Mouse (Mus musculus): ENCODE results near the gene Mgat2. TPM values are rescaled to one million over a fixed set of nuclear protein-coding genes. Genes with fewer than 3 reads are reported as not detected.
"Not testable (repeated sequence)": the region's sequence is repeated elsewhere in the genome, so short reads cannot be mapped to it uniquely, and the experiment has no call there.

The Mgat2 gene
- polyA plus RNA-seq (2016; fragmentation: Nextera tagmentation; extraction: Ambion mirVana): 29.6 and 30.4 TPM in 2 replicates

- peak within 1 kb of the TSS; percentile 88 for H3K4me3 ChIP-seq
- H3K9me3 ChIP-seq: no peaks in the 10 kb centered on the region
- H3K27ac ChIP-seq (replicated peaks): peak within 1 kb of the TSS; percentile 93
- peak; percentile 98 for DNase-seq (ENCODE audit: low spot score)
- WGBS: under 1% methylated on average over 84 of the region's 84 CpGs
- H3K36me3 ChIP-seq (replicated peaks): peaks cover 46% of the 10 kb centered on the region
- no peaks in the 10 kb centered on the region for H3K27me3 ChIP-seq (replicated peaks; ENCODE audit: low read depth, poor library complexity, severe bottlenecking)
- peaks cover 29% of the 10 kb centered on the region for H3K4me1 ChIP-seq
Measured at GRCm38 (mm10) chr12:69183583-69184308, at the start of gene Mgat2, which contains the start of gene Rpl36al. Gene Mgat2, plus strand, starts transcription at chr12:69184157. Gene Rpl36al, minus strand, starts transcription at chr12:69184083.

GRCm38 (mm10) chr12:69139201-69139600, 44.8 kb upstream of the Mgat2 start:
- H3K36me3 ChIP-seq (replicated peaks): no peaks in the 10 kb centered on the region
- DNase-seq (ENCODE audit: low spot score): no peak
- H3K4me3 ChIP-seq: no peak overlapping the region
- 87% methylated on average over 3 of the region's 3 CpGs for WGBS
- H3K27ac ChIP-seq (replicated peaks): no peak overlapping the region
- H3K27me3 ChIP-seq (replicated peaks; ENCODE audit: low read depth, poor library complexity, severe bottlenecking): no peaks in the 10 kb centered on the region
- no peaks in the 10 kb centered on the region for H3K4me1 ChIP-seq
- no peaks in the 10 kb centered on the region for H3K9me3 ChIP-seq

- Histone ChIP-seq H3K36me3 (replicated peaks) (no peaks in the 10 kb centered on the region), H3K4me3 (no peak overlapping the region), H3K4me1 (no peaks in the 10 kb centered on the region), H3K27ac (replicated peaks) (no peak overlapping the region), H3K27me3 (replicated peaks; ENCODE audit: low read depth, poor library complexity, severe bottlenecking) (no peaks in the 10 kb centered on the region), H3K9me3 (no peaks in the 10 kb centered on the region)
- 84% methylated on average over 7 of the region's 7 CpGs for WGBS
- no peak for DNase-seq (ENCODE audit: low spot score)
Measured at GRCm38 (mm10) chr12:69139841-69140240, 44.1 kb upstream of the Mgat2 start.

- Histone ChIP-seq H3K9me3 (no peaks in the 10 kb centered on the region), H3K27me3 (replicated peaks; ENCODE audit: low read depth, poor library complexity, severe bottlenecking) (no peaks in the 10 kb centered on the region), H3K36me3 (replicated peaks) (no peaks in the 10 kb centered on the region), H3K27ac (replicated peaks) (no peak overlapping the region), H3K4me1 (no peaks in the 10 kb centered on the region), H3K4me3 (no peak overlapping the region)
- 75% methylated on average over 6 of the region's 6 CpGs for WGBS
- no peak for DNase-seq (ENCODE audit: low spot score)
Measured at GRCm38 (mm10) chr12:69143460-69143859, 40.5 kb upstream of the Mgat2 start.

- H3K4me1 ChIP-seq: no peaks in the 10 kb centered on the region
- no peaks in the 10 kb centered on the region for H3K27me3 ChIP-seq (replicated peaks; ENCODE audit: low read depth, poor library complexity, severe bottlenecking)
- H3K27ac ChIP-seq (replicated peaks): no peak overlapping the region
- H3K4me3 ChIP-seq: no peak overlapping the region
- no peaks in the 10 kb centered on the region for H3K9me3 ChIP-seq
- 90% methylated on average over 5 of the region's 5 CpGs for WGBS
- DNase-seq (ENCODE audit: low spot score): no peak
- no peaks in the 10 kb centered on the region for H3K36me3 ChIP-seq (replicated peaks)
Measured at GRCm38 (mm10) chr12:69147166-69147735, 36.7 kb upstream of the Mgat2 start.

- H3K27ac ChIP-seq (replicated peaks): no peak overlapping the region
- H3K4me1 ChIP-seq: no peaks in the 10 kb centered on the region
- H3K9me3 ChIP-seq: no peaks in the 10 kb centered on the region
- H3K27me3 ChIP-seq (replicated peaks; ENCODE audit: low read depth, poor library complexity, severe bottlenecking): no peaks in the 10 kb centered on the region
- WGBS: 89% methylated on average over 13 of the region's 13 CpGs
- no peak for DNase-seq (ENCODE audit: low spot score)
- H3K36me3 ChIP-seq (replicated peaks): peaks cover under 1% of the 10 kb centered on the region
- no peak overlapping the region for H3K4me3 ChIP-seq
Measured at GRCm38 (mm10) chr12:69150049-69150448, 33.9 kb upstream of the Mgat2 start.

GRCm38 (mm10) chr12:69155923-69156322, 28.0 kb upstream of the Mgat2 start:
- DNase-seq (ENCODE audit: low spot score): no peak
- 84% methylated on average over 2 of the region's 2 CpGs for WGBS
- H3K4me1 ChIP-seq: 0 out of 2 replicates have a peak, but pooled peaks cover 5% of the 10 kb centered on the region
- no peaks in the 10 kb centered on the region for H3K27me3 ChIP-seq (replicated peaks; ENCODE audit: low read depth, poor library complexity, severe bottlenecking)
- H3K4me3 ChIP-seq: no peak overlapping the region
- peaks cover 30% of the 10 kb centered on the region for H3K36me3 ChIP-seq (replicated peaks)
- H3K27ac ChIP-seq (replicated peaks): no peak overlapping the region
- H3K9me3 ChIP-seq: no peaks in the 10 kb centered on the region

GRCm38 (mm10) chr12:69156436-69156835, 27.5 kb upstream of the Mgat2 start:
- Histone ChIP-seq H3K36me3 (replicated peaks) (peaks cover 30% of the 10 kb centered on the region), H3K4me3 (no peak overlapping the region), H3K27me3 (replicated peaks; ENCODE audit: low read depth, poor library complexity, severe bottlenecking) (no peaks in the 10 kb centered on the region), H3K27ac (replicated peaks) (no peak overlapping the region), H3K4me1 (0 out of 2 replicates have a peak, but pooled peaks cover 5% of the 10 kb centered on the region), H3K9me3 (no peaks in the 10 kb centered on the region)
- no peak for DNase-seq (ENCODE audit: low spot score)
- 82% methylated on average over 4 of the region's 4 CpGs for WGBS

GRCm38 (mm10) chr12:69157107-69157506, 26.9 kb upstream of the Mgat2 start:
- H3K27me3 ChIP-seq (replicated peaks; ENCODE audit: low read depth, poor library complexity, severe bottlenecking): no peaks in the 10 kb centered on the region
- 96% methylated on average over 2 of the region's 2 CpGs for WGBS
- no peaks in the 10 kb centered on the region for H3K9me3 ChIP-seq
- 0 out of 2 replicates have a peak, but pooled peaks cover 5% of the 10 kb centered on the region for H3K4me1 ChIP-seq
- no peak for DNase-seq (ENCODE audit: low spot score)
- no peak overlapping the region for H3K27ac ChIP-seq (replicated peaks)
- peaks cover 30% of the 10 kb centered on the region for H3K36me3 ChIP-seq (replicated peaks)
- peak overlapping the region; percentile 77; the same call in 1 of the 2 replicates for H3K4me3 ChIP-seq

- no peaks in the 10 kb centered on the region for H3K9me3 ChIP-seq
- H3K4me3 ChIP-seq: peak overlapping the region; percentile 77
- H3K4me1 ChIP-seq: 0 out of 2 replicates have a peak, but pooled peaks cover 5% of the 10 kb centered on the region
- DNase-seq (ENCODE audit: low spot score): no peak
- peak overlapping the region; percentile 95 for H3K27ac ChIP-seq (replicated peaks)
- no peaks in the 10 kb centered on the region for H3K27me3 ChIP-seq (replicated peaks; ENCODE audit: low read depth, poor library complexity, severe bottlenecking)
- WGBS: 1% methylated on average over 19 of the region's 19 CpGs
- H3K36me3 ChIP-seq (replicated peaks): peaks cover 30% of the 10 kb centered on the region
Measured at GRCm38 (mm10) chr12:69158366-69158764, 25.6 kb upstream of the Mgat2 start.

GRCm38 (mm10) chr12:69158765-69159577, 25.0 kb upstream of the Mgat2 start, which contains the start of gene Rps29:
Gene Rps29, minus strand, starts transcription at chr12:69159186.
- H3K4me1 ChIP-seq; H3K9me3 ChIP-seq; H3K27me3 ChIP-seq (replicated peaks; ENCODE audit: low read depth, poor library complexity, severe bottlenecking): not testable (repeated sequence)
- DNase-seq (ENCODE audit: low spot score): peak; percentile 98
- Histone ChIP-seq H3K4me3 (peak within 1 kb of the TSS; percentile 77), H3K36me3 (replicated peaks) (peaks cover 30% of the 10 kb centered on the region), H3K27ac (replicated peaks) (peak within 1 kb of the TSS; percentile 95)
- under 1% methylated on average over 63 of the region's 68 CpGs for WGBS

- Histone ChIP-seq H3K4me3 (peak overlapping the region; percentile 77), H3K9me3 (no peaks in the 10 kb centered on the region), H3K27ac (replicated peaks) (no peak overlapping the region), H3K4me1 (0 out of 2 replicates have a peak, but pooled peaks cover 5% of the 10 kb centered on the region), H3K27me3 (replicated peaks; ENCODE audit: low read depth, poor library complexity, severe bottlenecking) (no peaks in the 10 kb centered on the region), H3K36me3 (replicated peaks) (peaks cover 30% of the 10 kb centered on the region)
- WGBS: 7% methylated on average over 9 of the region's 9 CpGs
- peak; percentile 25 for DNase-seq (ENCODE audit: low spot score)
Measured at GRCm38 (mm10) chr12:69159578-69159940, 24.4 kb upstream of the Mgat2 start.
